8 mouse cellular contexts compared by ENCODE assay signal in genomic region chr1:177623304-177623726, GRCm38 (mm10).
DNase-seq lines count a peak whose midpoint lies in the region; ATAC-seq and TF ChIP-seq lines count a peak whose summit lies in the region.

No protein-coding gene starts in this region.

- ATAC-seq in hindbrain, embryonic 12.5 days (ENCODE audit: low FRiP score), result no peak; the same call in 1 of the 2 replicates
- peak; percentile 87 for ATAC-seq in heart, postnatal 0 days (ENCODE audit: insufficient read depth, low read depth)
- peak; percentile 78 for ATAC-seq in limb, embryonic 15.5 days (ENCODE audit: insufficient number of reproducible peaks, low FRiP score, low TSS enrichment, low read depth)
- peak; percentile 85 for ATAC-seq in stomach, embryonic 14.5 days (ENCODE audit: insufficient number of reproducible peaks, insufficient read depth, low FRiP score, low read depth)

- no peak for TF ChIP-seq CTCF in heart, postnatal 0 days (IDR thresholded peaks at IDR 0.05; ENCODE audit: low read depth)

- 31% methylated on average over 6 of the region's 6 CpGs for WGBS in hindbrain, embryonic 10.5 days
- WGBS in hindbrain, embryonic 12.5 days, result 15% methylated on average over 6 of the region's 6 CpGs
- WGBS in heart, postnatal 0 days, result 8% methylated on average over 6 of the region's 6 CpGs
- WGBS in limb, embryonic 15.5 days, result 48% methylated on average over 6 of the region's 6 CpGs
- WGBS in stomach, embryonic 14.5 days, result 34% methylated on average over 6 of the region's 6 CpGs

- H3K4me1 ChIP-seq in hindbrain, embryonic 10.5 days (replicated peaks), result peaks cover 47% of the 10 kb centered on the region
- peaks cover 19% of the 10 kb centered on the region; the same call in 1 of the 2 replicates for H3K4me1 ChIP-seq in hindbrain, embryonic 12.5 days
- H3K4me1 ChIP-seq in heart, postnatal 0 days (ENCODE audit: control insufficient read depth, insufficient read depth), result peaks cover 11% of the 10 kb centered on the region
- H3K4me1 ChIP-seq in limb, embryonic 15.5 days, result no peaks in the 10 kb centered on the region
- H3K4me1 ChIP-seq in stomach, embryonic 14.5 days (ENCODE audit: control insufficient read depth, insufficient read depth, low read length), result peaks cover 5% of the 10 kb centered on the region; the same call in 1 of the 2 replicates

- no peak overlapping the region for H3K9ac ChIP-seq in hindbrain, embryonic 12.5 days
- H3K9ac ChIP-seq in heart, postnatal 0 days (replicated peaks; ENCODE audit: low read depth, low read length), result no peak overlapping the region
- H3K9ac ChIP-seq in limb, embryonic 15.5 days, result no peak overlapping the region
- no peak overlapping the region for H3K9ac ChIP-seq in stomach, embryonic 14.5 days (replicated peaks; ENCODE audit: low read depth, low read length)

- H3K27ac ChIP-seq in hindbrain, embryonic 10.5 days, result peak overlapping the region; percentile 86
- H3K27ac ChIP-seq in hindbrain, embryonic 12.5 days, result no peak overlapping the region
- peak overlapping the region; percentile 71 for H3K27ac ChIP-seq in heart, postnatal 0 days (ENCODE audit: low read depth)
- H3K27ac ChIP-seq in limb, embryonic 15.5 days, result 0 out of 2 replicates have a peak overlapping the region, but pooled peaks have one; percentile 28
- peak overlapping the region; percentile 62; the same call in 1 of the 2 replicates for H3K27ac ChIP-seq in stomach, embryonic 14.5 days (ENCODE audit: low read length)

- H3K4me2 ChIP-seq in hindbrain, embryonic 12.5 days (replicated peaks), result no peak overlapping the region
- H3K4me2 ChIP-seq in heart, postnatal 0 days (ENCODE audit: low read depth, low read length), result no peak overlapping the region
- no peak overlapping the region for H3K4me2 ChIP-seq in limb, embryonic 15.5 days
- no peak overlapping the region for H3K4me2 ChIP-seq in stomach, embryonic 14.5 days (replicated peaks; ENCODE audit: low read depth, low read length)

- no peaks in the 10 kb centered on the region for H3K36me3 ChIP-seq in hindbrain, embryonic 10.5 days
- H3K36me3 ChIP-seq in hindbrain, embryonic 12.5 days, result no peaks in the 10 kb centered on the region
- no peaks in the 10 kb centered on the region for H3K36me3 ChIP-seq in heart, postnatal 0 days (replicated peaks; ENCODE audit: control insufficient read depth, insufficient read depth, low read length)
- H3K36me3 ChIP-seq in limb, embryonic 15.5 days, result no peaks in the 10 kb centered on the region
- H3K36me3 ChIP-seq in stomach, embryonic 14.5 days (ENCODE audit: control insufficient read depth, insufficient read depth, low read length), result no peaks in the 10 kb centered on the region

- H3K27me3 ChIP-seq in hindbrain, embryonic 10.5 days (ENCODE audit: insufficient read depth, poor library complexity, severe bottlenecking), result no peaks in the 10 kb centered on the region
- no peaks in the 10 kb centered on the region for H3K27me3 ChIP-seq in hindbrain, embryonic 12.5 days
- H3K27me3 ChIP-seq in heart, postnatal 0 days (ENCODE audit: control insufficient read depth, insufficient read depth, low read length), result no peaks in the 10 kb centered on the region
- no peaks in the 10 kb centered on the region for H3K27me3 ChIP-seq in limb, embryonic 15.5 days
- H3K27me3 ChIP-seq in stomach, embryonic 14.5 days (ENCODE audit: control insufficient read depth, insufficient read depth, low read length), result no peaks in the 10 kb centered on the region

- DNase-seq in hindbrain, embryonic 10.5 days (ENCODE audit: low spot score), result no peak
- peak; percentile 54 for DNase-seq in embryo, embryonic 11 days
- DNase-seq in heart, postnatal 0 days (ENCODE audit: low spot score), result peak; percentile 61
- no peak for DNase-seq in right cerebral cortex, postnatal 14 days
- DNase-seq in c-Kit-positive CD71-positive TER-119-positive erythroid progenitor cells, embryonic 14.5 days (ENCODE audit: low spot score), result no peak

- H3K4me3 ChIP-seq in hindbrain, embryonic 10.5 days, result no peak overlapping the region
- no peak overlapping the region for H3K4me3 ChIP-seq in hindbrain, embryonic 12.5 days
- H3K4me3 ChIP-seq in heart, postnatal 0 days (ENCODE audit: low read depth, low read length), result no peak overlapping the region
- H3K4me3 ChIP-seq in limb, embryonic 15.5 days, result no peak overlapping the region
- H3K4me3 ChIP-seq in stomach, embryonic 14.5 days (ENCODE audit: low read depth, low read length), result no peak overlapping the region

- TF ChIP-seq EP300 in heart, postnatal 0 days (IDR thresholded peaks at IDR 0.05; ENCODE audit: low read depth), result no peak

- H3K9me3 ChIP-seq in hindbrain, embryonic 10.5 days, result no peaks in the 10 kb centered on the region
- no peaks in the 10 kb centered on the region for H3K9me3 ChIP-seq in hindbrain, embryonic 12.5 days (replicated peaks)
- no peaks in the 10 kb centered on the region for H3K9me3 ChIP-seq in heart, postnatal 0 days (replicated peaks; ENCODE audit: control insufficient read depth, low read length)
- no peaks in the 10 kb centered on the region for H3K9me3 ChIP-seq in limb, embryonic 15.5 days
- H3K9me3 ChIP-seq in stomach, embryonic 14.5 days (ENCODE audit: control insufficient read depth, low read depth, low read length), result no peaks in the 10 kb centered on the region

Comparison
In these comparisons a context has a peak if more than half of its experiments do, and no peak if none do; other contexts are left out.
1. DNase-seq: peak in embryo, embryonic 11 days (single experiment) and heart, postnatal 0 days (single experiment); none in hindbrain, embryonic 10.5 days (single experiment), right cerebral cortex, postnatal 14 days (single experiment) and c-Kit-positive CD71-positive TER-119-positive erythroid progenitor cells, embryonic 14.5 days (single experiment).